Mouse (Mus musculus) heart, postnatal 0 days (tissue): Measurements from ENCODE around the gene Kbtbd12. TPM values are rescaled to one million over a fixed set of nuclear protein-coding genes. Genes with fewer than 3 reads are reported as not detected.

Source experiments
- ATAC-seq: fragments of 200-750 bp; cut with Nextera tagmentation; 2 replicates; pipeline ENCODE4 v1.8.0; 2017; ENCODE audit warnings: low read depth, moderate number of reproducible peaks, moderate library complexity; ENCODE audit not compliant: insufficient read depth
- DNase-seq: peaks from one replicate; pipeline ENCODE4 v3.0.0-alpha.2; 2016; ENCODE audit warnings: low spot score
- H3K27ac ChIP-seq: fragments of 300-500 bp; sonication (generic); 2 replicates; pipeline ENCODE4 v1.5.1; 2014; ENCODE audit warnings: low read depth, mild to moderate bottlenecking
- H3K27me3 ChIP-seq: fragments of 300-500 bp; sonication (generic); 2 replicates; pipeline ENCODE4 v1.6.1; 2014; ENCODE audit warnings: low read length, mixed read lengths; ENCODE audit not compliant: control insufficient read depth, insufficient read depth
- H3K36me3 ChIP-seq: fragments of 300-500 bp; sonication (generic); replicated peaks from 2 replicates; pipeline ENCODE4 v1.6.1; 2014; ENCODE audit warnings: low read length, mixed read lengths; ENCODE audit not compliant: control insufficient read depth, insufficient read depth
- H3K4me1 ChIP-seq: fragments of 300-500 bp; sonication (generic); 2 replicates; pipeline ENCODE4 v1.6.1; 2014; ENCODE audit warnings: antibody characterized with exemption; ENCODE audit not compliant: control insufficient read depth, insufficient read depth
- H3K4me2 ChIP-seq: fragments of 300-500 bp; sonication (generic); 2 replicates; pipeline ENCODE4 v1.6.1; 2014; ENCODE audit warnings: low read depth, mild to moderate bottlenecking, low read length, moderate library complexity
- H3K4me3 ChIP-seq: fragments of 300-500 bp; sonication (generic); 2 replicates; pipeline ENCODE4 v1.5.1; 2014; ENCODE audit warnings: low read depth, low read length
- H3K9ac ChIP-seq: fragments of 300-500 bp; sonication (generic); replicated peaks from 2 replicates; pipeline ENCODE4 v1.6.1; 2014; ENCODE audit warnings: low read depth, low read length, mixed read lengths
- H3K9me3 ChIP-seq: fragments of 300-500 bp; sonication (generic); replicated peaks from 2 replicates; pipeline ENCODE4 v1.6.1; 2016; ENCODE audit warnings: low read length; ENCODE audit not compliant: control insufficient read depth
- CTCF ChIP-seq: IDR thresholded peaks from 2 replicates; pipeline ENCODE4 v1.5.1; 2016; ENCODE audit warnings: antibody characterized with exemption, control low read depth, low read depth
- EP300 ChIP-seq: IDR thresholded peaks from 2 replicates; pipeline ENCODE4 v1.6.1; 2016; ENCODE audit warnings: antibody characterized with exemption, low read depth
- WGBS: fragments of 180-500 bp; shearing (Covaris S2); extraction: QIAGEN DNeasy Blood & Tissue Kit; methylation state at CpG from one replicate; pipeline ENCODE4 v1.1.7; 2014; 5-methylcytosine and 5-hydroxymethylcytosine counted together
- polyA plus RNA-seq: library from polyadenylated mRNA; unstranded; fragments of >200 nt; fragmentation: Nextera tagmentation; extraction: Ambion mirVana; gene quantifications from 2 replicates; pipeline ENCODE4 v1.2.1, GENCODE M21; 2015
- total RNA-seq: library from RNA; depleted of rRNA; stranded (reverse); fragments of >200 nt; gene quantifications from 2 replicates; pipeline ENCODE4 v1.2.3, GENCODE M21; 2014; ENCODE audit warnings: low replicate concordance

Kbtbd12 gene
- total and polyA plus RNA-seq, 2 experiments from 2014 or later, result 46.4 to 52.1 TPM

DNA sequence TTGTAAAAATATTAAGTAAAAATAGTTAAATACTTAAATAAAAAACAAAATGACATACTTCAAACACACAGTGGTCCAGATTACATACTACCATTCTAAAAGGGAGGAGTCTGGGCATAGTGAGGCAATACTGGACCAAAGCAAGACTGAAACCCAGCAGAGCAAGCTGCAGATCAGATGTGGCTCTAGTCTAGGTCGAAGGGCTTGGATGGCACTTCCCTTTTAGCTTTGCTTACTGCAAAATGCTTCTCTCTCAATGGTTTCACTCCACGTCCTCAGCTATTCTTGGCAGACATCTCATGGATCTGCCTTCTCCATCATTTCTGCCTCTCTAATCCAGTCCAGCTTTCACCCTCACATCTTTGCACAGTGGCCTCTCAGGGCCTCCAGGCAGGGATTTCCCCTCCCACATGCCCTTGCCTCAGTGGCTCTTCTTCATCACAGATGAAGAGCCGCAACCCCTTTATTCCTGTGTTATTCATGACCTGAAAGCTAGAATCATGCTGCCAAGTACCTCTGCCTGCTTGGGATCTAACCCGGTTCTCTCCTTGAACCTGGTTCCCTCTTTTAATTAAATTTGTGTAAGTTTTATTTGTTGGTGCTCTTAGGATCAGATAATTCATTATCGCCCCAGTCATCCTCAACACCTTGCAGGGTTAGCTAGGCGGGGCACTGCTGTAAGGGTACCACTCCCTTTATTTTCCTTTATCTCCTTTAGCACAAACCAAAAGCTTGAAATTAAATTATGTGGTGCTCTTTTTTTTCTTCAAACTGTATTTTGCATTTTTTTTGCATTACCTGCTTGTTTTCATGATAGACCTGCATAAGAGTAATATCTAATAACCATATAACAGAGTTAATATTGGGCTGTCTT, 1.6 kb downstream of the Kbtbd12 start:
- Histone ChIP-seq H3K4me2 (no peak overlapping the region), H3K27me3 (no peaks in the 10 kb centered on the region), H3K9ac (no peak overlapping the region), H3K4me3 (no peak overlapping the region), H3K4me1 (no peaks in the 10 kb centered on the region; the same call in 1 of the 2 replicates), H3K27ac (no peak overlapping the region), H3K9me3 (peaks cover 7% of the 10 kb centered on the region), H3K36me3 (no peaks in the 10 kb centered on the region)
- WGBS, result 83% methylated on average over 6 of the region's 6 CpGs
- TF ChIP-seq CTCF (no peak), EP300 (no peak)
- DNase-seq (no peak), ATAC-seq (no peak)

DNA sequence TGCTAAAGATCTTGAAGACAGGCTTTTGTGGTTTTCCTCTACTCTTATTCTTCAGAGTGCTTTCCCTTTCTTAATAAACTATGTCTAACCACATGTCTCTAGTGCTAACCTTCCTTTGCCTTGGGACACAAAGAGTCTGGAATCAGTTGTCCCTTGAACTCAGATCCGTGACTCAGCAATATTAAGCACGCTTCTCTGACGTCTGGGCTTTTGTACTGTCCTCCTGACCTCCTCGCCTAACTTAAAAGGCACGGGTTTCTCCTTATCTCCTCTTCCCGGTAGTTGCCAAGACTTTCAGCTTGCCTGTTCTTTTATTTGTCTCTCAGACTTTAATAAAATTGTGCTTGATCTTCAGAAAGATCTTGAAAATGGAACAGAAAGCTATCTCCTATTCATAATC, 6.5 kb downstream of the Kbtbd12 start:
- H3K4me3 ChIP-seq, result no peak overlapping the region
- no peak for DNase-seq
- no peak for ATAC-seq
- no peaks in the 10 kb centered on the region for H3K9me3 ChIP-seq
- H3K4me1 ChIP-seq, result no peaks in the 10 kb centered on the region
- H3K36me3 ChIP-seq, result no peaks in the 10 kb centered on the region
- 34% methylated on average over 6 of the region's 6 CpGs for WGBS
- H3K4me2 ChIP-seq, result no peak overlapping the region
- TF ChIP-seq EP300 (no peak), CTCF (no peak)
- H3K9ac ChIP-seq, result no peak overlapping the region
- H3K27me3 ChIP-seq, result no peaks in the 10 kb centered on the region
- H3K27ac ChIP-seq, result no peak overlapping the region

DNA sequence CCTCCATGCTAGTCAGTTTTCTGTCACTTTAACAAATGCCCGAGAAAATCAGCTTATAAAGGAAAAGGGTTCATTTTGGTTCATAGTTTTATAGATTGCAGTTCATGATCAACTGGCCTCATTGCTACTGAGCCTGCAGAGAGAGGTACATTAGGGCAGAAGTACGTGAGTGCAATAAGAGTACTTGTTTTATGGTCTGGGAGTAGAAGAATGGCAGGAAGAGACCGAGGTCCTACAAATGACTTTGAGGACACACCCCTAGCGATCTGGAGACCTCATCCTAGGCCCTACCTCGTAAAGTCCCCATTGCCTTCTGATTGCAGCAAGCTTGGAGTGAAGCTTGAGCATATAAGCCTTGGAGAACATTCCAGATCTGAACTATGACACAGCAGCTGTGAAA, 7.2 kb downstream of the Kbtbd12 start:
- Histone ChIP-seq H3K9me3 (no peaks in the 10 kb centered on the region), H3K4me2 (no peak overlapping the region), H3K9ac (no peak overlapping the region), H3K27ac (no peak overlapping the region), H3K4me3 (no peak overlapping the region), H3K27me3 (no peaks in the 10 kb centered on the region), H3K36me3 (no peaks in the 10 kb centered on the region), H3K4me1 (peaks cover 7% of the 10 kb centered on the region)
- no peak for ATAC-seq
- TF ChIP-seq CTCF (no peak), EP300 (no peak)
- 64% methylated on average over 5 of the region's 5 CpGs for WGBS
- no peak for DNase-seq

DNA sequence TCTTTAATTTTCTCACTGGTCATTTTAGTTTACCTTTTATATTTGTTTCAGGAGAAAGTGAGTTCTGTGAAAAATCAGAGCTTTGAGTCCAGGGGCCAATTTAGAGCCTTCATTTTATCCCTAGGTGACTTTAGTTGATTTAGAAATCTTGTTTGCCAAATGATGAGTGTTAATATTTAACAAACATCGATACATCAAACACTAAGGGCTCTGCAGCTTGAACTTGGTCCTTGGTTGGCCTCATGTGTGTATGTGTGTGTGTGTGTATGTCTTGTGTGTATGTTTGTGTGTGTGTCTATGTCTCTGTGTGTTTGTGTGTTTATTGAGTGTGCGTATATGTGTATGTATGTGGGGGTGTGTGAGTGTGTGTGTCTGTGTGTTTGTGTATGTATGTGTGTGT, 7.9 kb downstream of the Kbtbd12 start:
- peaks cover 8% of the 10 kb centered on the region for H3K4me1 ChIP-seq
- no peaks in the 10 kb centered on the region for H3K27me3 ChIP-seq
- H3K9me3 ChIP-seq, result no peaks in the 10 kb centered on the region
- H3K27ac ChIP-seq, result no peak overlapping the region
- H3K36me3 ChIP-seq, result no peaks in the 10 kb centered on the region
- H3K4me2 ChIP-seq, result no peak overlapping the region
- DNase-seq (no peak), ATAC-seq (no peak)
- no peak overlapping the region for H3K4me3 ChIP-seq
- 94% methylated on average over 2 of the region's 2 CpGs for WGBS
- no peak overlapping the region for H3K9ac ChIP-seq
- TF ChIP-seq EP300 (no peak), CTCF (no peak)

DNA sequence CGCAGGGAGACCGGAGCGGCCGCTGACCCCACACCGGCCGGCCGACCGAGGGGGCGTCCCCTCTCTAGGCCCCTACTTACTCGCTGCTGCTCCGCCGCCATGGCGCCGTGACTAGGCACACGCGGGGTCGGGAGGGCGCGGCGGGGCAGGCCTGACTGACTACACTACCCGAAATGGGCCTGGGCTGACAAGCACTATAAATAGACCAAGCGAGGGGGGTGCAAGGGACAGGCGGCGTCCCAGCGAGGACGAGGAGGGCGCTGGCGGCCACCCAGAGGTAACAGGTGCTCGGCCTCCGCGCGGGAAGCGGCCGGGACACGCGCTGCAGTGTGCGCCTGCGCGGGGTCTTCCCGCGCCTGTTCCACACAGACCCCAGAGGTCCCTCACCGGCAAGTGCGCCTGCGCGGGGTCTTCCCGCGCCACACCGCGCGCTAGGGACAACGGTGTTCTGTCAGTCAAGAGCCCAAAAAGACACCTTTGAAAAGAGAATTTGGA, 10.4 kb downstream of the Kbtbd12 start:
- 1% methylated on average over 51 of the region's 51 CpGs for WGBS
- peak overlapping the region; percentile 57 for H3K4me2 ChIP-seq
- H3K36me3 ChIP-seq, result no peaks in the 10 kb centered on the region
- peak overlapping the region; percentile 89 for H3K27ac ChIP-seq
- H3K27me3 ChIP-seq, result no peaks in the 10 kb centered on the region
- ATAC-seq (peak; percentile 99), DNase-seq (peak; percentile 89)
- H3K4me1 ChIP-seq, result peaks cover 8% of the 10 kb centered on the region
- H3K9ac ChIP-seq, result peak overlapping the region; percentile 68
- H3K9me3 ChIP-seq, result no peaks in the 10 kb centered on the region
- TF ChIP-seq EP300 (peak; percentile 86), CTCF (peak; percentile 10; the same call in 1 of the 2 replicates)
- H3K4me3 ChIP-seq, result peak overlapping the region; percentile 47
